Mouse (Mus musculus): ENCODE results near the gene Pdia2. TPM values are rescaled to one million over a fixed set of nuclear protein-coding genes. Genes with fewer than 3 reads are reported as not detected.
A peak's percentile ranks its signal among the peaks of the same experiment; 100 is the strongest.

Gene Pdia2
- 0.55 and 0.67 TPM in 2 replicates for polyA plus RNA-seq (2015; fragmentation: Nextera tagmentation; extraction: Ambion mirVana)

GRCm38 (mm10) chr17:26198892-26199291 lies at the start of gene Pdia2:
Gene Pdia2 (minus strand): TSS chr17:26199087.
- Histone ChIP-seq H3K4me1 (peaks cover 37% of the 10 kb centered on the region), H3K4me3 (replicated peaks) (no peak within 1 kb of the TSS), H3K36me3 (peaks cover 44% of the 10 kb centered on the region), H3K9ac (no peak within 1 kb of the TSS), H3K27me3 (peaks cover 47% of the 10 kb centered on the region), H3K9me3 (replicated peaks) (no peaks in the 10 kb centered on the region), H3K4me2 (no peak within 1 kb of the TSS), H3K27ac (no peak within 1 kb of the TSS)
- no peak for ATAC-seq (replicated peaks; ENCODE audit: low FRiP score)
- 71% methylated on average over 4 of the region's 4 CpGs for WGBS

- Histone ChIP-seq H3K4me3 (replicated peaks) (peak within 1 kb of the TSS; percentile 85), H3K27me3 (no peaks in the 10 kb centered on the region), H3K4me1 (peaks cover 14% of the 10 kb centered on the region), H3K9me3 (replicated peaks) (no peaks in the 10 kb centered on the region), H3K36me3 (no peaks in the 10 kb centered on the region), H3K4me2 (peak within 1 kb of the TSS; percentile 88), H3K9ac (peak within 1 kb of the TSS; percentile 69), H3K27ac (peak within 1 kb of the TSS; percentile 90)
- ATAC-seq (replicated peaks; ENCODE audit: low FRiP score) = peak; percentile 98
- WGBS = 7% methylated on average over 33 of the region's 33 CpGs
These were observed 45.4 kb upstream of the Pdia2 start, which contains the start of gene Fam234a for GRCm38 (mm10) chr17:26244101-26244841. Gene Fam234a (minus strand): TSS chr17:26244242.

- Histone ChIP-seq H3K4me3 (replicated peaks) (peak overlapping the region; percentile 85), H3K4me1 (peaks cover 14% of the 10 kb centered on the region), H3K4me2 (peak overlapping the region; percentile 88), H3K9me3 (replicated peaks) (no peaks in the 10 kb centered on the region), H3K36me3 (no peaks in the 10 kb centered on the region), H3K9ac (peak overlapping the region; percentile 69), H3K27me3 (no peaks in the 10 kb centered on the region), H3K27ac (peak overlapping the region; percentile 90)
- under 1% methylated on average over 32 of the region's 32 CpGs for WGBS
- peak; percentile 23 for ATAC-seq (replicated peaks; ENCODE audit: low FRiP score)
These were observed 44.7 kb upstream of the Pdia2 start for GRCm38 (mm10) chr17:26243471-26244100.

- Histone ChIP-seq H3K27me3 (no peaks in the 10 kb centered on the region), H3K9me3 (replicated peaks) (no peaks in the 10 kb centered on the region), H3K27ac (no peak overlapping the region), H3K4me2 (no peak overlapping the region), H3K36me3 (no peaks in the 10 kb centered on the region), H3K4me1 (peaks cover 14% of the 10 kb centered on the region), H3K4me3 (replicated peaks) (no peak overlapping the region), H3K9ac (no peak overlapping the region)
- 86% methylated on average over 6 of the region's 6 CpGs for WGBS
- no peak for ATAC-seq (replicated peaks; ENCODE audit: low FRiP score)
These were observed 42.1 kb upstream of the Pdia2 start for GRCm38 (mm10) chr17:26240990-26241389.

GRCm38 (mm10) chr17:26240120-26240790 lies 41.4 kb upstream of the Pdia2 start:
- H3K9ac ChIP-seq = no peak overlapping the region
- H3K27me3 ChIP-seq = no peaks in the 10 kb centered on the region
- ATAC-seq (replicated peaks; ENCODE audit: low FRiP score) = no peak
- no peak overlapping the region for H3K27ac ChIP-seq
- no peaks in the 10 kb centered on the region for H3K36me3 ChIP-seq
- no peak overlapping the region for H3K4me3 ChIP-seq (replicated peaks)
- H3K9me3 ChIP-seq (replicated peaks) = no peaks in the 10 kb centered on the region
- 74% methylated on average over 6 of the region's 6 CpGs for WGBS
- H3K4me2 ChIP-seq = no peak overlapping the region
- H3K4me1 ChIP-seq = peaks cover 14% of the 10 kb centered on the region

- no peak for ATAC-seq (replicated peaks; ENCODE audit: low FRiP score)
- 77% methylated on average over 2 of the region's 2 CpGs for WGBS
These were observed 40.7 kb upstream of the Pdia2 start for GRCm38 (mm10) chr17:26239551-26239950.

GRCm38 (mm10) chr17:26237667-26238066 lies 38.8 kb upstream of the Pdia2 start:
- no peaks in the 10 kb centered on the region for H3K9me3 ChIP-seq (replicated peaks)
- no peak overlapping the region for H3K4me2 ChIP-seq
- WGBS = 78% methylated on average over 10 of the region's 10 CpGs
- peaks cover 2% of the 10 kb centered on the region for H3K4me1 ChIP-seq
- H3K9ac ChIP-seq = no peak overlapping the region
- no peaks in the 10 kb centered on the region for H3K36me3 ChIP-seq
- H3K27ac ChIP-seq = no peak overlapping the region
- ATAC-seq (replicated peaks; ENCODE audit: low FRiP score) = no peak
- no peaks in the 10 kb centered on the region for H3K27me3 ChIP-seq
- H3K4me3 ChIP-seq (replicated peaks) = no peak overlapping the region

More at GRCm38 (mm10) chr17:26239551-26239950, 40.7 kb upstream of the Pdia2 start:
- no peaks in the 10 kb centered on the region for H3K27me3 ChIP-seq
- no peaks in the 10 kb centered on the region for H3K9me3 ChIP-seq (replicated peaks)
- H3K9ac ChIP-seq = no peak overlapping the region
- H3K4me2 ChIP-seq = no peak overlapping the region
- H3K36me3 ChIP-seq = no peaks in the 10 kb centered on the region
- no peak overlapping the region for H3K27ac ChIP-seq
- H3K4me1 ChIP-seq = peaks cover 14% of the 10 kb centered on the region
- H3K4me3 ChIP-seq (replicated peaks) = no peak overlapping the region

- no peak for ATAC-seq (replicated peaks; ENCODE audit: low FRiP score)
- Histone ChIP-seq H3K9ac (no peak overlapping the region), H3K36me3 (no peaks in the 10 kb centered on the region), H3K4me1 (no peaks in the 10 kb centered on the region; the same call in 1 of the 2 replicates), H3K9me3 (replicated peaks) (no peaks in the 10 kb centered on the region), H3K4me2 (no peak overlapping the region), H3K27ac (0 out of 2 replicates have a peak overlapping the region, but pooled peaks have one; percentile 11), H3K4me3 (replicated peaks) (no peak overlapping the region), H3K27me3 (no peaks in the 10 kb centered on the region)
- WGBS = 64% methylated on average over 13 of the region's 13 CpGs
These were observed 36.4 kb upstream of the Pdia2 start for GRCm38 (mm10) chr17:26235077-26235815.

GRCm38 (mm10) chr17:26234386-26234785 lies 35.5 kb upstream of the Pdia2 start:
- Histone ChIP-seq H3K27me3 (no peaks in the 10 kb centered on the region), H3K36me3 (no peaks in the 10 kb centered on the region), H3K9me3 (replicated peaks) (no peaks in the 10 kb centered on the region), H3K4me1 (no peaks in the 10 kb centered on the region; the same call in 1 of the 2 replicates), H3K27ac (no peak overlapping the region), H3K9ac (no peak overlapping the region), H3K4me3 (replicated peaks) (no peak overlapping the region), H3K4me2 (no peak overlapping the region)
- ATAC-seq (replicated peaks; ENCODE audit: low FRiP score) = no peak
- 87% methylated on average over 8 of the region's 8 CpGs for WGBS

- Histone ChIP-seq H3K4me2 (no peak overlapping the region), H3K9ac (no peak overlapping the region), H3K27ac (no peak overlapping the region), H3K4me1 (no peaks in the 10 kb centered on the region; the same call in 1 of the 2 replicates), H3K9me3 (replicated peaks) (no peaks in the 10 kb centered on the region), H3K27me3 (no peaks in the 10 kb centered on the region), H3K36me3 (no peaks in the 10 kb centered on the region), H3K4me3 (replicated peaks) (no peak overlapping the region)
- WGBS = 78% methylated on average over 8 of the region's 8 CpGs
- ATAC-seq (replicated peaks; ENCODE audit: low FRiP score) = no peak
These were observed 34.0 kb upstream of the Pdia2 start for GRCm38 (mm10) chr17:26232863-26233262.

GRCm38 (mm10) chr17:26231156-26231555 lies 32.3 kb upstream of the Pdia2 start:
- Histone ChIP-seq H3K27me3 (no peaks in the 10 kb centered on the region), H3K9ac (no peak overlapping the region), H3K4me1 (no peaks in the 10 kb centered on the region; the same call in 1 of the 2 replicates), H3K4me3 (replicated peaks) (no peak overlapping the region), H3K36me3 (no peaks in the 10 kb centered on the region), H3K27ac (0 out of 2 replicates have a peak overlapping the region, but pooled peaks have one; percentile 3), H3K9me3 (replicated peaks) (no peaks in the 10 kb centered on the region), H3K4me2 (no peak overlapping the region)
- WGBS = 83% methylated on average over 5 of the region's 5 CpGs
- no peak for ATAC-seq (replicated peaks; ENCODE audit: low FRiP score)
